Mouse (Mus musculus) limb, embryonic 14.5 days (tissue): Measurements from ENCODE around the gene Akap13. TPM values are rescaled to one million over a fixed set of nuclear protein-coding genes. Genes with fewer than 3 reads are reported as not detected.
"Not testable (repeated sequence)": the region's sequence is repeated elsewhere in the genome, so short reads cannot be mapped to it uniquely, and the experiment has no call there.

Experiments
- ATAC-seq: fragments of 200-750 bp; cut with Nextera tagmentation; 2 replicates; pipeline ENCODE4 v1.8.0; 2017; ENCODE audit warnings: low read depth, moderate number of reproducible peaks, moderate TSS enrichment; ENCODE audit not compliant: low FRiP score
- DNase-seq: peaks from one replicate; pipeline ENCODE4 v3.0.0-alpha.2; 2015; ENCODE audit warnings: low spot score
- H3K27ac ChIP-seq: fragments of 300-500 bp; sonication (generic); replicated peaks from 2 replicates; pipeline ENCODE4 v1.5.1; 2014; ENCODE audit warnings: low read depth, mild to moderate bottlenecking, low read length, moderate library complexity, mixed read lengths
- H3K27me3 ChIP-seq: fragments of 300-500 bp; sonication (generic); 2 replicates; pipeline ENCODE4 v1.6.1; 2014; ENCODE audit warnings: low read length, mixed read lengths; ENCODE audit not compliant: control insufficient read depth, insufficient read depth
- H3K36me3 ChIP-seq: fragments of 300-500 bp; sonication (generic); 2 replicates; pipeline ENCODE4 v1.6.1; 2014; ENCODE audit warnings: mild to moderate bottlenecking, low read length, moderate library complexity, mixed read lengths; ENCODE audit not compliant: control insufficient read depth, insufficient read depth
- H3K4me1 ChIP-seq: fragments of 300-500 bp; sonication (generic); 2 replicates; pipeline ENCODE4 v1.6.1; 2014; ENCODE audit warnings: antibody characterized with exemption, low read length, mixed read lengths; ENCODE audit not compliant: control insufficient read depth, insufficient read depth
- H3K4me2 ChIP-seq: fragments of 300-500 bp; sonication (generic); replicated peaks from 2 replicates; pipeline ENCODE4 v1.6.1; 2014; ENCODE audit warnings: low read depth, mild to moderate bottlenecking, low read length, moderate library complexity; ENCODE audit not compliant: severe bottlenecking
- H3K4me3 ChIP-seq: fragments of 300-500 bp; sonication (generic); replicated peaks from 2 replicates; pipeline ENCODE4 v1.5.1; 2014; ENCODE audit warnings: low read length
- H3K9ac ChIP-seq: fragments of 300-500 bp; sonication (generic); 2 replicates; pipeline ENCODE4 v1.6.1; 2014; ENCODE audit warnings: mild to moderate bottlenecking, low read depth, low read length, moderate library complexity; ENCODE audit not compliant: severe bottlenecking
- H3K9me3 ChIP-seq: fragments of 300-500 bp; sonication (generic); 2 replicates; pipeline ENCODE4 v1.6.1; 2016; ENCODE audit warnings: low read length; ENCODE audit not compliant: control insufficient read depth
- POLR2A ChIP-seq: fragments of 200-500 bp; IDR thresholded peaks from 2 replicates; pipeline ENCODE4 v1.8.0; 2012; ENCODE audit warnings: inconsistent platforms, mild to moderate bottlenecking, moderate library complexity, borderline replicate concordance; ENCODE audit not compliant: insufficient read depth, insufficient read length; ENCODE audit errors: extremely low read depth
- WGBS: fragments of 180-500 bp; shearing (Covaris S2); extraction: QIAGEN DNeasy Blood & Tissue Kit; methylation state at CpG from one replicate; pipeline ENCODE4 v1.1.7; 2014; 5-methylcytosine and 5-hydroxymethylcytosine counted together
- polyA plus RNA-seq, 2 experiments: library from polyadenylated mRNA; depleted of rRNA in 1 of 2; stranded (reverse) in 1 of 2; unstranded in 1 of 2; fragments of >200 nt; fragmentation: Nextera tagmentation in 1 of 2; extraction: Ambion mirVana in 1 of 2; gene quantifications; 2 replicates each; pipeline versions ENCODE4 v1.2.1 to v1.2.3; 2012 to 2014

Akap13 gene
- polyA plus RNA-seq, 2 experiments: 18.7 to 51.4 TPM

- WGBS: 77% methylated on average over 7 of the region's 7 CpGs
- H3K9me3 ChIP-seq: no peaks in the 10 kb centered on the region
- no peak overlapping the region for H3K4me2 ChIP-seq
- no peaks in the 10 kb centered on the region for H3K4me1 ChIP-seq
- no peak overlapping the region for H3K4me3 ChIP-seq
- DNase-seq (no peak), ATAC-seq (no peak)
- no peak for TF ChIP-seq POLR2A
- H3K27ac ChIP-seq: no peak overlapping the region
- no peaks in the 10 kb centered on the region for H3K36me3 ChIP-seq
- no peak overlapping the region for H3K9ac ChIP-seq
- H3K27me3 ChIP-seq: no peaks in the 10 kb centered on the region
Measured at GRCm38 (mm10) chr7:75759992-75760514, 304.7 kb downstream of the Akap13 start.

DNA sequence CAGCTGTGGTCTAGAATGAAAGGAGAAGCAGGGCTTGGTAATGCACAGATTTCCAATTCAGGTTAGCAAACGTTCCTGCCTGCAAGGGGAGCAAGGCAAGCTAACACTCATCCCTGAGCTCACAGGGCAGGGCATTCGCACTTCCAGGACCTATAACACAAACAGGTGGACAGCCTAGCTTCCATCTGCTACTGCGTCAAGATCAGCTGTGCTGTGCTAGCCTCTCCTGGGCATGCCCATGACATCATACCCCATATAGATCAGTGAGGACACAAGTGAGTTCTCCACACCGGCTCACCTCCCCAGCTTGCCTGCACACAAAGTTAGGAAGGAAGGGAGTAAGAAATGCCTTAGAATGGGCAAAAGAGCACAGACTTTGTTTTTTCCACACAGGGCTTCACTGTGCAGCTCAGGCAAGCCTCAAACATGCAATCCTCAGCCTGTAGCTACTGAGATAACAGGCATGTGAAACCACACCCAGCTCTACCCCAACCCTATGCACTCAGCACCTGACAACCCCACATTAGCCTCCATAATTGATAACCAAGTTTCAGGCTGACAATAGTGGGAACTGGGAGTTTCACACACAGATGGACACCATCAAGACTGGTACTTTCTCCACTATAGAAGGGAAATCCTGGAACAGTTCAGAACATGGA is 305.5 kb downstream of the Akap13 start:
- not testable (repeated sequence) for H3K27ac ChIP-seq, H3K9ac ChIP-seq, ATAC-seq, H3K36me3 ChIP-seq, H3K4me2 ChIP-seq, H3K27me3 ChIP-seq, H3K9me3 ChIP-seq, H3K4me1 ChIP-seq, DNase-seq, H3K4me3 ChIP-seq
- WGBS: 66% methylated on average over 4 of the region's 4 CpGs

- not testable (repeated sequence) for ATAC-seq, H3K9ac ChIP-seq
Measured at GRCm38 (mm10) chr7:75762225-75762624, 306.9 kb downstream of the Akap13 start.

GRCm38 (mm10) chr7:75767080-75767769 is 311.9 kb downstream of the Akap13 start:
- WGBS: no CpG with 5 or more reads among the region's 5 CpGs

More at GRCm38 (mm10) chr7:75762225-75762624, 306.9 kb downstream of the Akap13 start:
- not testable (repeated sequence) for H3K4me1 ChIP-seq, H3K36me3 ChIP-seq, H3K4me3 ChIP-seq, H3K27ac ChIP-seq, H3K4me2 ChIP-seq, H3K9me3 ChIP-seq, DNase-seq, H3K27me3 ChIP-seq
- 84% methylated on average over 2 of the region's 2 CpGs for WGBS

GRCm38 (mm10) chr7:75768169-75768568 is 312.8 kb downstream of the Akap13 start:
- DNase-seq: no peak
- WGBS: 78% methylated on average over 2 of the region's 2 CpGs

More at GRCm38 (mm10) chr7:75767080-75767769, 311.9 kb downstream of the Akap13 start:
- H3K9me3 ChIP-seq, H3K27me3 ChIP-seq, H3K4me1 ChIP-seq, H3K4me3 ChIP-seq, H3K9ac ChIP-seq, H3K27ac ChIP-seq, ATAC-seq, H3K4me2 ChIP-seq, DNase-seq: not testable (repeated sequence)
- H3K36me3 ChIP-seq: peaks cover 14% of the 10 kb centered on the region

More at GRCm38 (mm10) chr7:75768169-75768568, 312.8 kb downstream of the Akap13 start:
- Histone ChIP-seq H3K36me3 (peaks cover 14% of the 10 kb centered on the region), H3K9me3 (no peaks in the 10 kb centered on the region), H3K4me1 (no peaks in the 10 kb centered on the region), H3K27ac (no peak overlapping the region), H3K4me2 (no peak overlapping the region), H3K4me3 (no peak overlapping the region), H3K27me3 (no peaks in the 10 kb centered on the region), H3K9ac (no peak overlapping the region)
- no peak for ATAC-seq
- TF ChIP-seq POLR2A: no peak
